Mouse (Mus musculus) CH12.LX (cell line): ENCODE measurements at regions not wholly inside any gene's neighbourhood (a gene's known extent, or its start where the extent isn't known, plus 50 kb on each side); places are given as distances from the start of the nearest gene placed in this dataset.

Source experiments
- CHD2 ChIP-seq: IDR thresholded peaks from 2 replicates; pipeline ENCODE4 v1.6.1; 2011; ENCODE audit warnings: low read length, improper control_type of control experiment
- CTCF ChIP-seq, 2 experiments: IDR thresholded peaks in 1 of 2; conservative IDR thresholded peaks in 1 of 2; 2 replicates each; pipeline ENCODE4 v1.5.1; 2011 to 2012; ENCODE audit warnings: low read depth in 2 of 2, low read length in 2 of 2, improper control_type of control experiment in 1 of 2, inconsistent platforms in 1 of 2, mild to moderate bottlenecking in 1 of 2, moderate library complexity in 1 of 2
- EP300 ChIP-seq: IDR thresholded peaks from 2 replicates; pipeline ENCODE4 v1.6.1; 2011; ENCODE audit warnings: low read length, improper control_type of control experiment
- GABPA ChIP-seq: IDR thresholded peaks from 2 replicates; pipeline ENCODE4 v1.6.1; 2012; ENCODE audit warnings: low read depth, low read length, improper control_type of control experiment, inconsistent platforms; ENCODE audit not compliant: insufficient replicate concordance
- MAZ ChIP-seq: IDR thresholded peaks from 2 replicates; pipeline ENCODE4 v1.6.1; 2012; ENCODE audit warnings: low read depth, mild to moderate bottlenecking, inconsistent platforms, low read length, improper control_type of control experiment, moderate library complexity
- POLR2A ChIP-seq: IDR thresholded peaks from 2 replicates; pipeline ENCODE4 v1.6.1; 2011; ENCODE audit warnings: low read depth, mild to moderate bottlenecking, improper control_type of control experiment, low read length
- USF2 ChIP-seq: conservative IDR thresholded peaks from 2 replicates; pipeline ENCODE4 v1.6.1; 2011; ENCODE audit warnings: low read depth, low read length, improper control_type of control experiment
- ZC3H11A ChIP-seq: IDR thresholded peaks from 2 replicates; pipeline ENCODE4 v1.6.1; 2012; ENCODE audit warnings: low read depth, mild to moderate bottlenecking, inconsistent platforms, low read length, improper control_type of control experiment

DNA sequence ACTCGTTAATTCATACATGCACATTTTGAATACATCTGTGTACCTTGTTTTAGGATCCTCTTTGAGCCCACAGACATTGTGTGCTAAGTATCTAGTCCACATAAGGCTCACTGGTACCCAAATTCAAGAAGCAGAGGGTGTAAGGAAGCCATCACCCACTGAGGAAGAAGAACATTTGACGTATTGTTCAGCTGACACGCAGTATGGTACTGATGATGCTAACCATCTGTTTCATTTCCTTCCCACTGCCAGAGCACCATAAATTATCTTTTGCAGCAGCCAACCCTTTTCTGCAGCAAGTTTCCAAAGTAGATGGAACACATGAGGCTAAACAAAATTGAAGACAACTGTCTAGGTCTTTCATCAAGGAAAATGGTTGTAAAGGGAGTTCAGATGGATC, 285.6 kb upstream of the Lrrn1 start:
- TF ChIP-seq ZC3H11A: no peak
- TF ChIP-seq POLR2A: no peak
- TF ChIP-seq USF2: no peak
- TF ChIP-seq EP300: no peak
- TF ChIP-seq CTCF (conservative IDR thresholded peaks at IDR 0.05 in 1 of 2, IDR thresholded peaks at IDR 0.05 in 1 of 2; ENCODE audit: low read depth in 2 of 2, low read length in 2 of 2): no peak
- no peak for TF ChIP-seq CHD2
- no peak for TF ChIP-seq MAZ
- no peak for TF ChIP-seq GABPA
